Mouse (Mus musculus): ENCODE measurements around the gene Rgs12.

The Rgs12 gene

GRCm38 (mm10) chr5:35033068-35033467, 83.8 kb downstream of the Rgs12 start:
- DNase-seq (ENCODE audit: low spot score) = no peak

GRCm38 (mm10) chr5:35033619-35034018, 84.4 kb downstream of the Rgs12 start:
- peak; percentile 39 for DNase-seq (ENCODE audit: low spot score)

GRCm38 (mm10) chr5:35035141-35035540, 85.9 kb downstream of the Rgs12 start:
- no peak for DNase-seq (ENCODE audit: low spot score)

GRCm38 (mm10) chr5:35035795-35036194, 86.5 kb downstream of the Rgs12 start:
- DNase-seq (ENCODE audit: low spot score) = no peak

GRCm38 (mm10) chr5:35037438-35037837, 88.2 kb downstream of the Rgs12 start:
- DNase-seq (ENCODE audit: low spot score) = peak; percentile 44

- DNase-seq (ENCODE audit: low spot score) = no peak
Measured at GRCm38 (mm10) chr5:35041268-35041829, 92.1 kb downstream of the Rgs12 start, which contains the start of gene Hgfac. Gene Hgfac, plus strand, starts transcription at chr5:35041509.

- DNase-seq (ENCODE audit: low spot score) = no peak
Measured at GRCm38 (mm10) chr5:35042431-35043109, 93.3 kb downstream of the Rgs12 start.

- peak; percentile 94 for DNase-seq (ENCODE audit: low spot score)
Measured at GRCm38 (mm10) chr5:35043110-35043451, 93.8 kb downstream of the Rgs12 start.

GRCm38 (mm10) chr5:35050541-35050940, 101.3 kb downstream of the Rgs12 start:
- no peak for DNase-seq (ENCODE audit: low spot score)

GRCm38 (mm10) chr5:35054628-35055027, 105.4 kb downstream of the Rgs12 start:
- DNase-seq (ENCODE audit: low spot score) = no peak

GRCm38 (mm10) chr5:35055076-35055475, 105.8 kb downstream of the Rgs12 start:
- no peak for DNase-seq (ENCODE audit: low spot score)

- DNase-seq (ENCODE audit: low spot score) = no peak
Measured at GRCm38 (mm10) chr5:35056604-35057432, 107.6 kb downstream of the Rgs12 start, which contains the start of gene Dok7. Gene Dok7, plus strand, starts transcription at chr5:35056766.

GRCm38 (mm10) chr5:35057582-35057981, 108.3 kb downstream of the Rgs12 start:
- DNase-seq (ENCODE audit: low spot score) = no peak

GRCm38 (mm10) chr5:35058216-35058615, 109.0 kb downstream of the Rgs12 start:
- no peak for DNase-seq (ENCODE audit: low spot score)

- no peak for DNase-seq (ENCODE audit: low spot score)
Measured at GRCm38 (mm10) chr5:35060098-35060497, 110.9 kb downstream of the Rgs12 start.

GRCm38 (mm10) chr5:35069841-35070240, 120.6 kb downstream of the Rgs12 start:
- no peak for DNase-seq (ENCODE audit: low spot score)

GRCm38 (mm10) chr5:35070314-35070713, 121.1 kb downstream of the Rgs12 start:
- DNase-seq (ENCODE audit: low spot score) = no peak

- no peak for DNase-seq (ENCODE audit: low spot score)
Measured at GRCm38 (mm10) chr5:35070953-35071352, 121.7 kb downstream of the Rgs12 start.

- DNase-seq (ENCODE audit: low spot score) = no peak
Measured at GRCm38 (mm10) chr5:35071855-35072254, 122.6 kb downstream of the Rgs12 start.

- DNase-seq (ENCODE audit: low spot score) = no peak
Measured at GRCm38 (mm10) chr5:35073235-35073634, 124.0 kb downstream of the Rgs12 start.

- no peak for DNase-seq (ENCODE audit: low spot score)
Measured at GRCm38 (mm10) chr5:35073992-35074391, 124.7 kb downstream of the Rgs12 start.

- no peak for DNase-seq (ENCODE audit: low spot score)
Measured at GRCm38 (mm10) chr5:35076369-35076768, 127.1 kb downstream of the Rgs12 start.

- no peak for DNase-seq (ENCODE audit: low spot score)
Measured at GRCm38 (mm10) chr5:35079101-35079500, 129.9 kb downstream of the Rgs12 start.

Measured in adipocyte (in vitro differentiated cells).